Mouse (Mus musculus): Measurements from ENCODE around the gene Ptbp1. TPM values are rescaled to one million over a fixed set of nuclear protein-coding genes. Genes with fewer than 3 reads are reported as not detected.
A peak's percentile ranks its signal among the peaks of the same experiment; 100 is the strongest.

Gene Ptbp1
- total RNA-seq, 4 experiments from 2014 or later = 249 to 275 (median 255) TPM

DNA sequence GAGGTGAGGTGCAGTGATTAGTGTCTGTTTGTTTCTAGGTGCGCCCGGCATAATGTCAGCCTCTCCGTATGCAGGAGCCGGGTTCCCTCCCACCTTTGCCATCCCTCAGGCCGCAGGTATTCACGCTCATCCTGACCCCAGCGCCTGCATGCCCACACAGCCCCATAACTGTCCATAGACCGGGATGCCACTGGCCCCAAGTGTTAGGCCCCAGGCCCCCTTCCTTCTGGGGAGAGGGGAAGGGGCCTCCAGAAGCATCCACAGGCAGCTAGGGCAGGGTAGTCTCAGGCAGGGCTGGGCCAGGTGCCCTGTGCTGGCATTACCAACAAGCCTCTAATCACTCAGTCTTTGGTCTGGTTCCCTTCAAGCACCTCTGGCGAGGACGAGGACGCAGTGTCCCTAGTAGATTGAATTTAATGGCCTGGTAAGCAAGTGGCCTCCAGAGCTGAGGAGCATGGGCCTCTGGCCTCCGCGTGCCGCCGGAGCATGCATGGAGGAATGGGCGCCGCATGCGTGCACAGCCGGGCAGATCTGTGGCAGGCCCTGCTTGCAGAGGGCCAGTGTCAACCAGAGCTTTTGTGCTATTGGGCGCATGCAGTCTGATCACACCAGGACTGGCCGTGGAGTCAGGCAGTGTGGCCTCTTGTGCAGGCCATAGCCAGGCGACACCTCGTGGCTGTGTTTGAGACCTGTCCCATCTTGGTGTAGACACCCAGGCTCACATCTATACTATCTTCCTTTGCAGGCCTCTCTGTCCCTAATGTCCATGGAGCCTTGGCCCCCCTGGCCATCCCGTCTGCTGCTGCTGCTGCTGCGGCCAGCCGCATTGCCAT lies 6.1 kb downstream of the Ptbp1 start:
- DNase-seq = no peak

DNA sequence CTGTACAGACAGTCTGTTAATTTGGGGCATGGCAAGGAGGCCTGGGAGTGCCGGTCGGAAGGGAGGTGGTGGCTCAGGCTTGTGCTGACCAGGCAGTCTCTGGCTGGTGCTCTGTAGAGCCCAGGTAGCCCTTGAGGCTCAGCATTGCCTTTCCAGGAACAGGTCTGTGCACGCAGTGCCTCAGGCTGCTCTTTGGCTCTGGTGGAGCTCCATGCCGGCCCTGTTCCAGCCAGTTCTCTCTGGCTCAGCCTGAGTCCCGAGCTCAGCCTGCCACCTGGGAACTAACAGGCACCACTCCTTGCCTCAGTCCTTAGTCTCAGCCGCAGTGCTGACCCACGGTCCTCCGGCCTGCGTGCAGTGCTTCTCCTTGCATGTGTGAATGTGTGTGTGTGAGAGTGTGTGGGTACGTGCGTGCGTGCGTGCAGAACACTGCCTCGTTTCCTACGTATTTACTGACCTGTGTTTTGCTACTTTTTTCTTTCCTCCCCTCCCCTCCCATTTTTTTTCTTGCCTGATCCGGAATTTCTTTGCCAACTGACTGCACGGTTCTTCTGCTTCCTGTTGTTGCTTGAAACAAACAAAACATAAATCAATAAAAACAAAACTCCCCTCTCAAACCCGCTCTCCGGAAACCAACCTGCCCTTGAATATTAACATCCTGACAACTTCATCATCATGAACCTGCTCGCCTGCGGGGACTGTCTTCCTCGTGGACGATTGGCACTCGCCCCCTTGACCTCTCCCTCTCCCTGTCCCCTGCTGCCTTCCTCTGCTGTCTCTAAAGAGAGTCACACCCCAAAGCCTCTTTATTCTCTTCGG lies 7.2 kb downstream of the Ptbp1 start:
- DNase-seq = no peak

GRCm38 (mm10) chr10:79862049-79862788 lies 8.0 kb downstream of the Ptbp1 start:
- DNase-seq = no peak

DNA sequence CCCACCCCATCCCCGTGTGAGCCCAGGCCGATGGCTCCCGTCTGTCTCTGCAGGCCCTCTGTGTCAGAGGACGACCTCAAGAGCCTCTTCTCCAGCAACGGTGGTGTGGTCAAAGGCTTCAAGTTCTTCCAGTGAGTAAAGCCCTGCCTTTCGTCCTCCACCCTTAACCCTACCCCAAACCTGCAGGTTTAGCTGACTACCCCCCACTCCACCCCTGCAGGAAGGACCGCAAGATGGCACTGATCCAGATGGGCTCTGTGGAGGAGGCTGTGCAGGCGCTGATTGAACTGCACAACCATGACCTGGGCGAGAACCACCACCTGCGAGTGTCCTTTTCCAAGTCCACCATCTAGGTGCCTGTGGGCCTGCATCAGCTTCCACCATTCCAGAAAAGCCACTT lies 8.7 kb downstream of the Ptbp1 start:
- DNase-seq = no peak

DNA sequence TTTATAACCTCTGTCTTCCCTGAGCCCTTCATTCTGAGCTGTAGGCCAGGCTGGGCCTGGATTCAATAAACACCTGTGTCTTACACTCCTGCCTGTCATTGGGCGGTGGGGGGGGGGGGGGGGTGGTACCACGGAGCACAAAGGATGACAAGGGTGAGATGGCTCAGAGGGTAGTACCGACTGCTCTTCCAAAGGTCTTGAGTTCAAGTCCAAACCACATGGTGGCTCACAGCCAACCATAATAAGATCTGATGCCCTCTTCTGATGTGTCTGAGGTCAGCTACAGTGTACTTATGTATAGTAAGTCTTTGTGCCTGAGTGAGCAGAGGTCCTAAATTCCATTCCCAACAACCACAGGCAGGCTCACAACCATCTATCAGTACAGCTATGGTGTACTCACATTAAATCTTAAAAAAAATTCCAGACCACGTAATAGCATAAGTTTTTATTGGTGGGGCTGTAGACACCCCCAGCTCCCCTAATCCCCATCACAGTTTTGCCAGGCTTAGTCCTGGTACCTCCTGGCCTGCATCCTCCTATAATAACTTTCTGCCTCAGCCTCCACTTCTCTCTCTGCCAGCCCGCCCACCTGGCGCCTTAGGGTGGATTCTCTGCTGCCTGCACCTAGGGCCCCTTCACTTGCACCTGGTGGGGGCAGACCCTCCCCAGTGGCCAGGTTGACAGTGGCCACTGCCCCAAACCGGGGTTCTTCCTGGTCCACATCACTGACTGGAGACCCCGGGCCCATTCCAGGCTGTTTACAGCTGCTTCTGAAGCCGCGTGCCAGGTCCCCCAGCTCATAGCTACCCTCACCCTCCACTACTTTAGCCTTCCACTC lies 10.3 kb downstream of the Ptbp1 start:
- DNase-seq = no peak

DNA sequence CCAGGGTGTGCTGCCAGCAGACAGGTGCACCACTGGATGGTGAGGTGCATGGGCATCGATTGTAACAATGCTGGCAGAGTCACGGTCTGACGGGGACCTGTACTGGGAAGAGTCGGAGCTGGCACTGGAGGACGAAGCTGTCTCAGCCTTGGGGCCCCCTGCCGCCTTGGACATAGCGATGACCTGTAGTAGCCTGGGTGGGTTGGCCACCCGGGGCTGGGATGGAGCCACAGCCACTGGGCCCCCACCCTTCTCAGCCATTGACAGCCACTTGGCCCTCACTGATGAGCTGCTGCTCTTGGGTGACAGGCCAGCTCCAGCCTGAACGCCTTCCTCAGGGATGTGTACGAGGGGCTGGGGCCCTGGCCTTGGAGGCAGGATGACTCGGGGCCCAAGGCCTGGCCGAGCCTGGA lies 11.0 kb downstream of the Ptbp1 start:
- DNase-seq = no peak

DNA sequence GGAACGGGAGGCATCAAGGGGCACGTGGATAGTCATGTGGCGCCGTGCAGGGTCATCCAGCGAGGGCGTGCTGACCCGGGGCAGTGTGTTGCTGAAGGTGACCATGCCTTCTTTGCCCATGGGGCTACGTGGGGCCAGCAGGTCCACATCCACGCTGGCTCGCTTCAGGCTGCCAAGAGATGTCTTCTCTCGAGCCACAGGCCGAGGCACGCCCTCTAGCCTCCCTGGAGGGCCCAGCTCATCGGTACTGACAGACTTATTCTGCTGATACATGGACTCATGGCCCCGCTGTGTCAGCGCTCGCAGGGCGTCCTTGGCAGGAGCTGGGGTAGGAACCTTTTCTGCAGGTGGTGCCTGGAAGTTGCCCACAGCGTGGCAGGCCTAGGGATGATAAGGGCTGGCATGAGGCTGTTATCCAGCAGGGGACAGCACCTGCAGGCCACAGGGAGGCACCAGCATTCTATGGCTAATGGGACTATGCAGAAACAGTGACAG lies 11.6 kb downstream of the Ptbp1 start:
- peak; percentile 58 for DNase-seq

- no peak for DNase-seq
These were observed 12.4 kb downstream of the Ptbp1 start for GRCm38 (mm10) chr10:79866601-79867000.

DNA sequence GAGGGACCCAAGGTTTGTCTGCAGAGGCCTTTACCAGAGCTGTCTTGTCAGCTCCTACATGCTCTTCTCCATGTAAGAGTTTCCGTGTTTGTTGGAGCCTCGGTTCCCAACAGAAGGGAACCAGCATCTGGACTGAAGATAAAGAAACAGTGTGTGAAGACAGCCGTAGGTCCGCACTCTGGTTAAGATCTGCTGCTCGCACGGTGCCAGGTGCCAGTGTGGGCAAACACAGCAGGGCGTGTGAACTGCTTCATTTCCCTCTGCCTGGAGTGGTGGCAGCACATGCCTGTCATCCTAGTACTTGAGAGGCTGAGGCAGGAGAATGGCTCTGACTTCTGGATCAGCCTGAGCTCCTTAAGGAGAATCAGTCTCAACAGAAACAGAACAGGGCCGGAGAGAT lies 17.6 kb downstream of the Ptbp1 start:
- no peak for DNase-seq

GRCm38 (mm10) chr10:79872862-79873261 lies 18.6 kb downstream of the Ptbp1 start:
- DNase-seq = no peak

GRCm38 (mm10) chr10:79873313-79873712 lies 19.1 kb downstream of the Ptbp1 start:
- DNase-seq = no peak

- DNase-seq = no peak
These were observed 19.6 kb downstream of the Ptbp1 start for GRCm38 (mm10) chr10:79873715-79874289.

- no peak for DNase-seq
These were observed 20.1 kb downstream of the Ptbp1 start, which contains the start of the genes Prtn3 and Plppr3 for GRCm38 (mm10) chr10:79874290-79874862. TSS of gene Prtn3 (plus strand) at chr10:79874476. TSS of gene Plppr3 (minus strand) at chr10:79874634.

GRCm38 (mm10) chr10:79877174-79877573 lies 22.9 kb downstream of the Ptbp1 start:
- no peak for DNase-seq

GRCm38 (mm10) chr10:79877757-79878156 lies 23.5 kb downstream of the Ptbp1 start:
- no peak for DNase-seq

- no peak for DNase-seq
These were observed 25.3 kb downstream of the Ptbp1 start for GRCm38 (mm10) chr10:79879527-79879926.

GRCm38 (mm10) chr10:79880721-79881120 lies 26.5 kb downstream of the Ptbp1 start:
- DNase-seq = no peak

DNA sequence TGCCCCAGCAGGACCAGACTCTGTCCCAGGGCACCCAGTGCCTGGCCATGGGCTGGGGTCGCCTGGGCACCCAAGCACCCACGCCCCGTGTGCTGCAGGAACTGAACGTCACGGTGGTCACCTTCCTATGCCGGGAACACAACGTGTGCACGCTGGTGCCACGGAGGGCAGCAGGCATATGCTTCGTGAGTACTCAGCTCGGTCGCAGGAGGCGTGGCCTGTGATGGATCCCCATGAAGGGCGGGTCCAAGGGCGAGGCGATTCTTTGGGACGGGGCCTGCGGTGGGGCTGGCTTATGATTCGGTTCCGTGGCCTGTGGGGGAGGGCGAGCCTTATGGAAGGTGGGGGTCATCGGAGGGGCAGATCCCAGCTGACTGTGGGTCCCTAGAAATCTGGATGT lies 27.8 kb downstream of the Ptbp1 start:
- no peak for DNase-seq

- peak; percentile 64 for DNase-seq
These were observed 29.3 kb downstream of the Ptbp1 start for GRCm38 (mm10) chr10:79883297-79884084.

DNA sequence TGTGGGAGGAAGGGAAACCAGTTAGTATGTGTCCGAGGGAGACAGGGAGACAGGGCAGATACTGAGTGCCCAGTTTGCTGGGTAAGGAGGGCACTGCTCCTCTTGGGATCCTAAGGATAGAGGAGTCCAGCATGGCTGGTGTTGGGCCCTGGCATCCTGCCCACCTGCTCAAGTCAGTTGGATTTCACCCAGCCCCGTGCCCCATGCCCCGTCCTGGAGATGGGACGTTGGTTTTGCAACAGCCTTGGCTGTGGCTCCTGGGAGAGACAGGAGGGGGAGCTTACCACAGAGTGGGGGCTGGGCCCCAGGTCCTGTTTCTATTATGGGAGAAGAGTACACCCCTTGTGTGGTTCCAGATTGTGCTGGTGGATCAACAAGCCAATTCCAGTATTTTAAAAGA lies 30.2 kb downstream of the Ptbp1 start:
- DNase-seq = peak; percentile 73
